Mouse (Mus musculus) layer of hippocampus, adult 8-10 months (tissue): Measurements from ENCODE around the gene Irf5. TPM values are rescaled to one million over a fixed set of nuclear protein-coding genes. Genes with fewer than 3 reads are reported as not detected.

Source experiments
- DNase-seq, 2 experiments: peaks; one replicate each; pipeline ENCODE4 v3.0.0; 2022; ENCODE audit warnings: low spot score in 2 of 2
- total RNA-seq, 4 experiments: library from RNA; stranded (reverse); gene quantifications; 2 replicates each; pipeline ENCODE4 v1.2.4; 2022

Gene Irf5
- 10 to 100 TPM in 2 of 4 experiments, 1 to 10 TPM in 2; 3.8 to 16.9 (median 12.2) TPM for total RNA-seq

DNA sequence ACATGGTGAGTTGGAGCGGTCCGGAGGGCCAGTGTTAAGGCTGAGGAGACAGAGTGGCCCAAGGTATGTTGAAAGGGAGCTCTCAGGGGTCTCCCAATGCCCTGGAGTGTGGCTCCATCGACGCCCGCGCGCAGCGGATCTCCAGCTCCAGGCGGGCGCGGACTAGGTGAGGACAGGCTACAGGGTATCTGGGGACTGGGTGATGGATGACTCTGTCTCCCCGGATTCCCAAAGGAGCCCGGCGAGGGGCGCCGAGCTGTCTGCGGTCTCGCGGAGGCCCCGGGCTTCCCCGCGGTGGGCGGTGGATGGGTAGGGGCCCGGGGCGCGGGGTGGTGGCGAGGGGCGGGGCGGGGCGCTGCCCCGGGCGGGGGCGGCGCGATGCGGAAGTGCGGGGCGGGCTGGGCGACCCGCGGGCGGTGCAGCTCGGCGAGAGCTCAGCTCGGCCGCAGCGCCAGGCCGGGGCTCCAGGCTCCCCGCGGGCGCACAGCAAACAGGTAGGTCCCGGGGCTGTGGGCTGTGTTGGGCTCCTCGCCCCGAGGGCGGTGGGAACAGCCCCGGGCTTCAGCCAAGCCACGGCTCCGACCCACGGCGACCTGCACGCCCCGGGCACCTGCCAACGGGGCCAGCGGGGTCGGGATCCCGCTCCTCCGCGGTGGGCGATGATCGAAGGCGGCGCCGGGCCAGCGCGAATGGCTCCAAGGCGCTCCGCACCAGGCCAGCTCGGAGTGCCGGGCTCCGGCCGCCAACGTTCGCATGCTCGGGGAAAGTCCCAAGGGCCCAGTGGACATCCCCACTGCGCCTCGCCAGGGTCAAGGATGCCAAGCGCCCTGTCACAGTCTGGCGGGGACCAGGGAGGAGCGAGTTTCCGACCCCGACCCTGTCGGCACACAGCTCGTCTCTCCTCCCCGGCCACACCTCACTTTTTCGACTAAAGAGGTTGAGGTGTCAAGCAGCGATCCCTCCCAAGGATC is at the start of gene Irf5:
Gene Irf5, plus strand, starts transcription at position 345 of the 971 bp plus-strand sequence.
- no peak for DNase-seq

DNA sequence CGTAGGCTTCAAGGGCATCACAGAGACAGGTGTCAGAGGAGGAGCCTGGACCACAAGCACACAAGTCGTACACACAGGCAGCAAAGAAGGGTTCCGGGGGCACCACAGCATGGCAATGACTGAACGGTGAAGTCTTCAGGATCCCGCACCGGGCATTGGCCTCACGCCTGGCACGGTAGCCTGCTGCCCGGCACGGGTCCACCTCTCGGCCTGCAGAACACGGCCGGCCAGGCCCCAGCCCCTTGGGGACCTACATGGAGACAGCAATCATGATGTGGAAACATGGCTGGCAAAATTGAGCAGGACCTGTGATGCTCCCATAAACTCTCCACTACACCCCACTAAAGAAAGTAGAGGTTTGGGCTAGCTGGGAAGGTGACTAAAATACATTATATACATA is 43.7 kb upstream of the Irf5 start:
- DNase-seq: no peak

DNA sequence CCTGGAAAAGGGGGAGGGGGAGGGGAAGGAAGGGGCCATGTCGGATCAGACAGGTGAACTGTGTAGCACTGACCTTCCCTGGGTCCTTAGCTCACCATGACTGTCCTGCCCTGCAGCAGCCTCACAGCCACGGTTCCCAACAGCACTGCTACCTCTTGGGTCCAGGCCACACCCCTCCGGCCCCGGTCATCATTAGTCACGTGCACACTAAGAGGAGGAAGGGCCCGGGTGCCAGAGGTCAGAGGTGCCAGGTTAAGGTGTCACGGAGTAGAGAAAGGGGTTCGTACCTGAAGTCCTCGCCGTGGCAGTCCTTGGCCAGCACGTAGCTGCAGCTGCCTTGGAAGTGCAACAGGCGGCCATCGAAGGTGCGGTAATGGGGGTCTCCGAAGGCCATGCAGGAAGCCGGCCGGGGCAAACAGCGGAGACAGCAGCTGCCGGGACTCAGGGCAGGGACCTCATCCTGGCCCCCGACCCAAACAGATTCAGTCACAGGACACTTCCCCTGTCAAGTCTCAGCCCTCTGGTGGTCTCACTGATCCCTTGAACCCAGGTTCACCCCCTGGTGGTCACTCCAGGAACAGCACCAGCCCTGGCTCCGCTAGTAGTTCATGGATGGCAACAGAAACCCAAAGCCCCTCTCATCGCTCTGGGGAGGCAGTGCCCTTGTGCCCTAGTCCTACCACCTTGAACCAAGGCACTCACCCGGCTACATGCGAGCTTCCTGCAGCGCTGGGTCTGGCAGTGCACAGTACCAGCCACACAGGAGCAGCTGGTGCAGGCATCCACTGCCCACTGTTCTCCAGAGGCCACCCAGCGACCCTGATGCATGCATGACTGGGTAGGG is 41.5 kb upstream of the Irf5 start:
- DNase-seq: peak in 1 of 2 experiments; percentile 37

DNA sequence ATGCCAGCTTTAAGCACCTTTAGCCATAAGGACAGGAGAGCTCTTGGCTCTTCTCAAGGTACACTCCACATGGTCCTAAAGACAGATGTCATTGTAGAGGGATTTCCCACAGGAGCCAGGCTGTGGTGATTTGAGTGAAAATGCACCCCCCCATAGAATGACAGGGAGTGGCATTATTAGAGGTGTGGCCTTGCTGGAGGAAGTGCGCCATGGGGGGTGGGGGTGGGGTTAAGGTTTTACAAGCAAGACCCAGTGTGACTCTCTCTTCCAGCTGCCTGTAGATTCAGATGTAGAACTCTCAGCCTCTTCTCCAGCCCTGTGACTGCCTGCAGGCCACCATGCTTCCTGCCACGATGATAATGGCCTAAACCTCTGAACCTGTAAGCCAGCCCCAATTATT is 40.5 kb upstream of the Irf5 start:
- no peak for DNase-seq

DNA sequence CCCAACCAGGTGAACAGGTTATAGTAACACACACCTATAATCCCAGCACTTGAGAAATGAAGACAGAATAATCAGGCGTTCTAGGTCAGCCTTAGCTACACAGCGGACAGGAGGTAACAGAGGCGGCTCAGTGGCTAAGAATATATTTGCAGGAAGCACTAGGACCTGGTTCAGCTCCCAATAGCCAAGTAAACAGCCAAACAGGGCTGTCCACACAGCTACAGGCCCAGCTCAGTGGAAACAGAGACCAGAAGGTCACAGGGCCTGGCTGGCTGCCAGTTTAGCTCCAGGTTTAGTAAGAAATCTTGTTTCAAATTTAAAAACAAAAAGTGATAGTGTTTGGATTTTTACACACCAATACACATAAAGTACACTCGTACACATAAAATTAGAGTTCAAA is 32.3 kb upstream of the Irf5 start:
- DNase-seq: no peak

DNA sequence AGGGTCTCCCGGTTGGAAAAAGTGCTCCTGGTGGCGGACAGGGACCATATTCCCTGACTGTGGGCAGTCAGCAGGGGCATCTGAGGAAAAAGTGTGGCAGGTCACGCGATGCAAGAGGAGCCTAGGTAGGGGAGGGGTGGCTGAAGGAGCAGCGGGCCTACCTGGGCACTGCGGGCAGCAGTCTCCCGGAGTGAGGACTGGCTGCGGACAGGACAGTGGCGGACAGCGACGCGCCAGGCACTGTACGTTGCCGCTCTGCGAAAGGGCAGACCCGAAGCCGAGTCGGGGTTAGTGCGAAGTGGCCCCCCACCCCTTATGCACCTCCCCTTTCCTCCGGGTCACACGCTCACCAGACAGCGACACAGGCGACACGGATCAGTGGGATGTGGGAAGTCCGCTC is 30.2 kb upstream of the Irf5 start:
- no peak for DNase-seq

DNA sequence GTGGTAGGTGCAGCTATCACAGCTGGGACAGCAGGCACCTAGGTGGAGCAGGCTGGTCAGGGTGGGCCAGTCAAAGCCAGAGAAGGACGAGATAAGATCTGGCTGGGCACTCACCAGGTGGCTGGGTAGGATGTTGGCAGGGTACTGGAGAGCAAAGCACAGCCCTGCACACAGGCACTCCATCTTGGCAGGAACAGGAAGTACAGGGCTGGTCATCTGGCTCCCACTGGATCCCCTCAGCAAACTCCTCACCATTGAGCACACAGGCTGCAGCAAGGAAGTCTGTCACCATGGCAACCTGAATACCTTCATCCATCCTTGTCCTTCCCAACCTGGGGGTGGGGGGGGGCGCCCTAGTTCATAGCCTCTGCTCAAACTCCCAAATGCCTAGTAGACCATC is 28.6 kb upstream of the Irf5 start:
- no peak for DNase-seq

DNA sequence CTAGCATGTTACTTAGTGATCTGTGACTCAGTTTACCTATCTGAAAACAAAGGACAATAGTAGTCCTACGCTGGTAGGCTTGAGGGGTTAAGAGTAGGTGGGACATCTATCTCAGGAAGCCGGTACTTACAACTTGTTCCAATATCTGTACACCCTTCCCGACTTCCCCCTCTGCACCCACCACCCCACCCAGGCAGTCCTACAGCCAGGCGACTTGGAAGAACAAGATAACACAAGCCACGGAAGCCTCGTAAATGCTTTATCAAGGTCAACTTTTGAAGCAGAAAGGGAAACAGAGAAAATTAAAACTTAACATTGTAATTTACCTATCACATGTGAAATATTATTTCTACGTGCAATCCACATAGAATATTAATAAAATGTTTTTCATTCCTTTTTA is 26.2 kb upstream of the Irf5 start:
- no peak for DNase-seq

DNA sequence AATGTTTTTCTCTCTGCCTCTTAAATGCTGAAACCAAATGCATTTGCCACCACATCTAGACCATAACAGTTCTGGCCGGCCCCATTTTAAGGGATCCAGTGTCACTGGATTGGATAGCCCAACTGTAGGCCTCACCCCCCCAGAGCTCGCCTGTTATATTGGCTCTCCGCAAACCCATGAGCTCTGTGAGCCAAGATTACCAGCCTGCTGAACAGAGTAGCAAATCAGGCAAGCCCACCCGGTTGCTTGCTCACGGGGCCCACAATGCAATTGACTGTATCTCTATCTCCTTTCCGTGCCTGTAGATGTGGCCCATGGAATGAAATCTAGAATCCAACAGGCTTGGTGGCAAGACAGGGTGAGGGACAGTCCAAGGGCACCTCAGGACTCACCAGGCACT is 25.6 kb upstream of the Irf5 start:
- DNase-seq: no peak

DNA sequence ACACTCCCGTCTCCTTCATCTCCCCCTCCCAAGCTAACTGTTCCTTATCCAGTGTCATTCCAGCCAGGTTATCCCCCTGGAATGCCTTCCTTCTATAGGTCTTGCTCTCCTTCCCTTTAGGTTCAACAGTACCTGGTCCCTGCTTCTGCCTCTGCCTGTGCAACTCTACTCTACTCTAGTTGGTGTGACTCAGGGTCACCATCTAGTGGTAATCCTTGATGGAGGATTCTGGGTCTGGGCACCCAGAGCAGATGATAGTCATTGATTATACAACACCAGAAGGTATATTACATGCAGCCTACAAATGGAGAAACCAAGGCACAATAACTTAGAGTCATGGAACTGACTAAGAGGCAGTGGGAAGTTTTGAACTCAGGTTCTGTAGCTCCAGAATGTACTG is 24.8 kb upstream of the Irf5 start:
- DNase-seq: no peak

DNA sequence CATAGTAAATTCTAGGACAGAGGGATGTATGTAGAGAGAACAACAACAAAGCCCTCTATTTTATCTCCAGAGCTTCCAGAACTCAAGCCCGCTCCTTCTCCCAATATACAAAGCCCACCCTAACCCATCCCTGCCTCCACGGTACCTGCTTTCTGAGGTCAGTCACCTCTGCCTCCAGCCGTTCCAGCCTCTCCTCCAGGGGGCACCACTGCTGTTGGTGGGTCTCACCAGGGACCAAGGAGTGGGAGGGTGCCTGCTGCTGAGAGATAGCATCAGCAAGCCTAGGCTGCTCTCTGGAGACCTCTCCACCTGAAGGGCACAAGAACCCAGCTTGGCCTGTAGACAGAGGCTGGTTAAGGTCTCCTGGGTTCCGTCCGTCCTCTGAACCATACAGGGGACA is 20.9 kb upstream of the Irf5 start:
- no peak for DNase-seq

DNA sequence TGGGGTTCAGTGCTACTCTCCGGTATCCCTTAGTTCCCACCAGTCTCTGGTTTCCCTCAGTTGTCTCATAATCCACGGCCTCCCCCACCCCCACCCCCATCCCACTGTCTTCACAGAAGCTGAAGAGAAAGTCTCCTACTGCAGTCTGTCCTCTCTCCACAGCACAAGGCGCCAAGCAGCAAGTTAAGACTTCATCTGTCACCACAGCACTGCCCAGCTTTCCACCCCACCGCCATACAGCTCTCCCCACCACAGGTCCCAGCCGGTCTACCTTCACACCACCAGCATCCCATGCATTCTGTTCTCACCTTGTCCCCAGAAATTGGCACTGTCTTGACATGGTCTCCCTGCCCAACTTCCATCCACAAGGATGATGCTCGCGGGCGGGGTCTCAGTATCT is 19.6 kb upstream of the Irf5 start:
- DNase-seq: no peak

DNA sequence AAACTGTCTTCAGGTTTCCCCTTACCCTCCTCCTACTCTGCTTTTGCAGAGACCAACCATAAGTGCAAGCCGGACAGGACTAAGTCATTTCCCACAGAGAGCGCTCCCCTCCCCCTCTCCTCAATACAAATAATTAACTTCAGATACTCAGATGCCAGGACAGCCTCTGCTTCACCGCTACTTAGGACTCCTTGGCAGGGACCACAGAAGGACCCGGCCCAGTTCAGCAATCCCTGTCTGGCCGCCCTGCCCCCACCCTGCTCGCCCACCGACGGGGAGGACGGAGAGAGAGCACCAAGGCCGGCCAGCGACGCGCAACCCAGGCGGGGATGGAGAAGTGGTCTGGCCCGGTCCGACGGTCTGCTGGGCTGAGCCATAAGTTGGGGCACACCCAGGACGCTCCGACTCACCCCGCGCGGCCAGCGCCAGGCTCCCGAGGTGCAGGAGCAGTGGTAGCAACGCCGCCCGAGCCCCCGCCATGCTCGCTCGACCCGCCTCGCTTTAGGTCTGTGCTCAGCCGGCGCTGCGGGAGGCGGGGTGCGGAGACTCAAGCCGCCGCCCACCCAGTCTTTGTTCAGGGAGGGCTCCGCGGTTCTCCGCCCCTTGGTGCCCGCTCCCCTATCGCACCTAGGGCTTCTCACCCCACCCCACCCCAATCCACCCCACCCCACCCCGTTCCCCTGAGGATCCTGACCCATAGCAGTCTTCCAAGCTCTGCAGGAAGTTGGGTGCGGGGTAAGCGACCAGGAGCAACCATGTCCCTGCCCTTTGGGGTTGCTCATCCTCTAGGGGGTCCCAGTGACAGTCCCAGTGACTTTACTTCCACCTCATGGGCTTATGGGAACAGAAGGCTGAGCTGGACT is 18.7 kb upstream of the Irf5 start, which contains the start of gene Kcp:
Gene Kcp, minus strand, starts transcription at position 506 of the 863 bp plus-strand sequence.
- no peak for DNase-seq

DNA sequence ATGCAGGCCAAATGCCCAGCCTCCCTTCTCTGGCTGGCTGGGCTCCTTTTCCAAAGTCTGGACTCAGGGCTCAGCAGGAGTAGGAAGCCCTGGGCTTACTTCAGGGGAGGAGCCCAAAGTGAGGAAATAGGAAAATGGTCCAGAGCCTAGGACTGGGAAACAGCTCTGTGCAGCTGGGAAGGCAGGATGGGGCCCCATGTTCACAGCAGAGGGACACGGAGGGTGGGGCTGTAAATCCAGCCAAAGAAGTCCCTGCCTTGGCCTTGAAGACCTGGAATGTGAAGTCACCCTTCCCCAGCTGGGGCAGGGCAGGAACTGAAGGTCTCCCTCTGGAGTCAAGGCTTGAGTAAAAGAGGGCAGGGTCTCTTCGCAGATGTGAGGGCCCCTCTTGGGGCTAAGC is 17.3 kb upstream of the Irf5 start:
- no peak for DNase-seq

DNA sequence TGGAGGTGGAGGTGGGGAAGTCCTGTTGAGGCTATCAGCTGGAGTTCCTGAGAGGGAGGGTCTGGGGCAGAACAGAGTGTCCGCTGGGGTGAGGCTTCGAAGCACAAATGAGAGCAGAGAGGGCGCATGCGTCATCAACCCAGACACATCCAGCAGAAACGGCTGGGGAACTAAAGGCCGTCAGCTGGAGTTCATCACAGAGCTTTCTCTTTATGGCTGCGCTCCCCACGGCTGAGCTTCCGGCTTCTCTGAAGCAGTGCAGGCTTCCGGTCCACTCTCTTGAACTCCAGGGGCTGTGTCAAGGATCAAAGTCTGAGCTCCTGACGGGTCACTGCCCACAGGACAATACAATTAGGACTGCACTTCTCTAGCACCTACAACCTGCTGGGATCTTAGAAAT is 13.1 kb upstream of the Irf5 start:
- no peak for DNase-seq

DNA sequence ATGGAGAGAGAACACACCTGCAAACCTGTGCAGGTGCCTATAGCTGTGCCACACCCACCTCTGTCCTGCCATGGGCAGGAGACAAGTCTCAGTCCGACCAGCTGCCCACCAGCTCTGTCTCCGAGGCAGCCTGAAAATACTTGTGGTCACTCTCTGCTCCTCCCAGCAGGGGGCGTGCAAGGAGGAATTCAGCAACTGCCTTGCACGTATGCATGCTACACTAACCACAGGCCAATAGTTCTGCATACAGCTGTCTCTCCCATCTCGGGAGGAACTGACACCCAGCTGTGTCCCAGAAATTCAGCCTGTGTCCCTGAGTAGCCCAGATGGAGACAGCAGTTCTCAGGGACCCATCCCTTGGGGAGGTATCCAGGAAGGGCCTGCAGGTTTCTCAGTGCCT is 9.3 kb upstream of the Irf5 start:
- peak; percentile 29 to 62 for DNase-seq

DNA sequence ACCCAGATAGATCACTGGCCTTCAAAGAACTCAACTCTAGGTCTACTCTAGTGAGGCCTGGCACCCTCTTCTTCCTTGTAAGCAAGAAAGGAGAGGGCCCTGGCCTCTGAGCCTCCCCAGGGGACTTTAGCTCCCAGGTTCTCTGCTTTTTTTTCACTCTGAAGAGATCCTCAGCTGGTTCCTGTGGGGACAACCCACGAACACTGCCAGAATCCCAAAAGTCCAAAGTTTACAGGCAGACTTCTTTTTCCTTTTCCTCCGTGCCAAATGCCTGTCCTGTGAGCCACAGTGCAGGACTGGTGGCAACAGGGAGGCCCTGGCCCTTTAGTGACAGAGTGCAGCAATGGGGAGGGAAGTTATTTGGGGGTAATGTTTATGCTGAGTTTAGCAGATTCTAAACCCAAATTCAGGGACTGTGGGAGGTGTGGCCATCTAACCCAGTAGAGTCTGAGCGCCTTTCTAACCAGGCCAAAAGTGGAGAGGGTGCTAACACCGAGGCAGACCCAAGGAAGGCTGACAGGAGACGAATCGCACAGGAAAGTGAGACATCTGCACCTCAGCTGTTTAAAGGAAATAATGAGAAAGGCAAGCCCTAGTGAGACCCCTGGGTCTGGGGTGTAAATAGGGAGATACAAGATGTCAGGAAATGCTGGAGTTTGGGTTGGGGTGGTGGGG is 3.7 kb upstream of the Irf5 start:
- DNase-seq: no peak

DNA sequence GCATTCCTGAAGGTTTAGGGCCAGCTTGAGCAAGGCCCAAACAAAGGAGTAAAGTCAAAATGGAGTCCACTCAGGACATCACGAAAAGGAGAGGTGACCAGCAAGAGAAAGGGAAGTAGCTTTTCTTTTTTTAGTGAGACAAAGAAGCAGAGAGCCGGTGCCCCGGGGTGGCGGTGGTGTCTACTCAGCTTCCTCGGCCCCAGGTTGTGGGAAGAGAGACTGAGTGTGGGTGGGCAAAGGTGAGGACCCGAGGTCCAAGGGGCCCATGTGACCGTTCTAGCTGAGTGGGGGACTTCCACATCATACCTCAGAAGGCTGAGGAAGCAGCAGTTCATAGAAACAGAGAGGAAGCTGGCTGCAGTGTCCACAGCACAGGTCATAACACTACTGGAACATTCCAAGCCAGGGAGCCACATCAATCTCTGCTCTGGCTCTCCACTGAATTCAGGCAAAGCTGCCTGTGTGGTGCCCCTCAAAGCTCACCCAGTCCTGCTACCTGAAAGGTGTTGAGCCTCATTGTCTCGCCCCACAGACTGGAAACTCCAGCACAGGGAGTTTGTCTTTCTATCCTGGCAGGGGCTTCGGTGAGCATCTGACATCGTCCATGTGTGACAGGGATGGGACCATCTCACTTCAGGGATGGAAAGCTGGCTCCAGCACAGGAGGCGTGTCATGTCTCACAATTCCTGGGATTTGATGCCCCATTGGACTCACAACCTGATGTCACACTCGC is 3.0 kb upstream of the Irf5 start:
- DNase-seq: no peak

DNA sequence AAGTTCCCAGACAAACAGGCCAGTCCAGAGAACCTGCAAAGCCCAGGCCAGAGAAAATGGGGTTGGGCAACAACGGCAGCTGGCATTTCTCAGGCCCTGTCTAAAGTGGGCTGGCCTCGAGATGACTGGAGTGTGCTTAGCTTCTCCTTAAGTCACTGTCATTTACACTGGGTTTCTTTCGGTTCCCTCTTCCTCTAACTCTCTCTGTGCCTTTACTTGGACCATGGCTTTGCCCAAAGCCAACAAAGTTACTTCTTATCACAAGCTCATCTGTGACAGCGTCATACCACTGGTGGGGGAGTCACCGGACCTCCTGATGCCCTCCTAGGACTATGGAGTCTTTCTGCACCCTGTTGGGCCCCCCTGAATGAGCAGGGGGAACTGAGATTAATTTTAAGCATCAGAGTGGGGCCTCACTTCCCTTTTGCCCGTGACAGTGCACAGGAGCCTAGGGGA is 2.4 kb upstream of the Irf5 start:
- DNase-seq: no peak

DNA sequence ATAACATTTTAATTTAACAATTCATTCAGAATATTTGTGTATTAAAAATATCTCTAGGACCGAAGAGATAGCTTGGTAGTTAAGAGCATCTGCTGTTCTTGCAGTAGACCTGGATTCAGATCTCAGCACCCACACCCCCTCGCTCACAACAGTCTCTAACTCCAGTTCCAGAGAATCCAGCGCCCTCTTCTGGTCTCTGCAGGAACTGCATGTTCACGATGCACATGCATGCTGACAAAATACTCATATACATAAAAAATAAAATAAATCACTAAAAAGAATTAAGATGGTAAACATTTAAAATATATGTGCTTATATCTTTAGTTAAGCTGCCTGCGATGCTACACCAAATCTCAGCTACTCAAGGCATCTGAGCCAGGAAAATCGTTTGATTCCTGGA is 1.2 kb upstream of the Irf5 start:
- DNase-seq: no peak
